Mouse (Mus musculus) G1E (cell line): Measurements from ENCODE around the gene Cysrt1.

ENCODE experiments used
- CTCF ChIP-seq: IDR thresholded peaks from 2 replicates; pipeline ENCODE4 v1.5.1; 2012; ENCODE audit warnings: low read depth, low read length, inconsistent platforms, mixed read lengths
- GATA1 ChIP-seq: IDR thresholded peaks from 2 replicates; pipeline ENCODE4 v1.6.1; 2012; ENCODE audit warnings: borderline replicate concordance, low read length, inconsistent platforms, mixed read lengths
- GATA2 ChIP-seq: IDR thresholded peaks from 2 replicates; pipeline ENCODE4 v1.6.1; 2012; ENCODE audit warnings: low read depth, low read length, inconsistent platforms, borderline replicate concordance
- POLR2AphosphoS5 ChIP-seq: IDR thresholded peaks from 2 replicates; pipeline ENCODE4 v1.6.1; 2012; ENCODE audit warnings: low read depth, low read length, inconsistent platforms; ENCODE audit not compliant: insufficient replicate concordance
- TAL1 ChIP-seq: conservative IDR thresholded peaks from 2 replicates; pipeline ENCODE4 v1.6.1; 2012; ENCODE audit warnings: low read depth, low read length, inconsistent platforms, mixed read lengths

DNA sequence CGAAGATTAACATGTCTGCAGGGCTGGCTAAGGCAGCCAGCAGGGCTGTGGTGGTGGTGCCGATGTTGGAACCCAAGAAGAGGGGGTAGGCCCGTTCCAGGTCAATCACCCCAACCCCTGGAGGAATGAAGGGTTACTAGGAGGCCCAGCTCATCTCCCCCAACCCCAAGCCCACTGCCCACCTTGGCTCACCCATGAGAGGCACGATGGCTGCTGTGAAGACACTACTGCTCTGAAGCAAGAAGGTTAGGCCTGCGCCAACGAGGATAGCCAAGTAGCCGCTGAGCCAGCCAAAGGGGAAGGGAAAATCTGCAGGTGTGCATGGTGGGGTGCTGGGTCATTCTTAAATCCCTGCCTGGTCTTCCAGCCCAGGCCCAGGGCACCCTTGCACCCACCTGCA is 11.7 kb downstream of the Cysrt1 start:
- no peak for TF ChIP-seq CTCF
- TF ChIP-seq GATA2, result no peak
- TF ChIP-seq GATA1, result no peak
- TF ChIP-seq POLR2AphosphoS5, result no peak
- no peak for TF ChIP-seq TAL1
